Mouse (Mus musculus): ENCODE results near the gene Sned1.

The Sned1 gene

GRCm38 (mm10) chr1:93326446-93326845, 90.8 kb downstream of the Sned1 start:
- no peak for DNase-seq

- DNase-seq: no peak
Observed at GRCm38 (mm10) chr1:93334621-93335020, 99.0 kb downstream of the Sned1 start.

GRCm38 (mm10) chr1:93342648-93343503, 107.2 kb downstream of the Sned1 start, which contains the start of the genes Ppp1r7 and Pask:
Ppp1r7 (plus strand) TSS chr1:93342854.
Pask (minus strand) TSS chr1:93343482.
- DNase-seq: peak; percentile 94

GRCm38 (mm10) chr1:93343504-93344047, 107.9 kb downstream of the Sned1 start:
- DNase-seq: peak; percentile 94

GRCm38 (mm10) chr1:93347176-93347575, 111.5 kb downstream of the Sned1 start:
- no peak for DNase-seq

GRCm38 (mm10) chr1:93349701-93350100, 114.1 kb downstream of the Sned1 start:
- no peak for DNase-seq
